Mouse (Mus musculus) CH12.LX (cell line): ENCODE measurements at regions not wholly inside any gene's neighbourhood (a gene's known extent, or its start where the extent isn't known, plus 50 kb on each side); places are given as distances from the start of the nearest gene placed in this dataset.

Experiments used
- CHD1 ChIP-seq: IDR thresholded peaks from 2 replicates; pipeline ENCODE4 v1.6.1; 2012; ENCODE audit warnings: low read depth, low read length, improper control_type of control experiment, inconsistent platforms
- CHD2 ChIP-seq: IDR thresholded peaks from 2 replicates; pipeline ENCODE4 v1.6.1; 2011; ENCODE audit warnings: low read length, improper control_type of control experiment
- CTCF ChIP-seq, 2 experiments: IDR thresholded peaks in 1 of 2; conservative IDR thresholded peaks in 1 of 2; 2 replicates each; pipeline ENCODE4 v1.5.1; 2011 to 2012; ENCODE audit warnings: low read depth in 2 of 2, low read length in 2 of 2, improper control_type of control experiment in 1 of 2, inconsistent platforms in 1 of 2, mild to moderate bottlenecking in 1 of 2, moderate library complexity in 1 of 2
- E2F4 ChIP-seq: IDR thresholded peaks from 2 replicates; pipeline ENCODE4 v1.6.1; 2011; ENCODE audit warnings: low read depth, low read length, improper control_type of control experiment; ENCODE audit not compliant: insufficient replicate concordance
- ELF1 ChIP-seq: IDR thresholded peaks from 2 replicates; pipeline ENCODE4 v1.6.1; 2014; ENCODE audit warnings: low read depth, mild to moderate bottlenecking, inconsistent platforms, low read length, improper control_type of control experiment
- ETS1 ChIP-seq: conservative IDR thresholded peaks from 2 replicates; pipeline ENCODE4 v1.6.1; 2012; ENCODE audit warnings: low read depth, mild to moderate bottlenecking, inconsistent platforms, low read length, improper control_type of control experiment, moderate library complexity
- HCFC1 ChIP-seq: IDR thresholded peaks from 2 replicates; pipeline ENCODE4 v1.6.1; 2012; ENCODE audit warnings: low read depth, mild to moderate bottlenecking, inconsistent platforms, low read length, improper control_type of control experiment
- MAFK ChIP-seq: IDR thresholded peaks from 2 replicates; pipeline ENCODE4 v1.6.1; 2011; ENCODE audit warnings: low read length, improper control_type of control experiment; ENCODE audit not compliant: insufficient replicate concordance
- MAX ChIP-seq: IDR thresholded peaks from 2 replicates; pipeline ENCODE4 v1.6.1; 2011; ENCODE audit warnings: low read length, improper control_type of control experiment
- MEF2A ChIP-seq: IDR thresholded peaks from 2 replicates; pipeline ENCODE4 v1.6.1; 2014; ENCODE audit warnings: low read depth, mild to moderate bottlenecking, inconsistent platforms, low read length, improper control_type of control experiment, borderline replicate concordance
- MYC ChIP-seq: IDR thresholded peaks from 2 replicates; pipeline ENCODE4 v1.6.1; 2011; ENCODE audit warnings: low read depth, mild to moderate bottlenecking, improper control_type of control experiment, low read length
- USF1 ChIP-seq: IDR thresholded peaks from 2 replicates; pipeline ENCODE4 v1.6.1; 2014; ENCODE audit warnings: low read depth, mild to moderate bottlenecking, inconsistent platforms, low read length, improper control_type of control experiment

DNA sequence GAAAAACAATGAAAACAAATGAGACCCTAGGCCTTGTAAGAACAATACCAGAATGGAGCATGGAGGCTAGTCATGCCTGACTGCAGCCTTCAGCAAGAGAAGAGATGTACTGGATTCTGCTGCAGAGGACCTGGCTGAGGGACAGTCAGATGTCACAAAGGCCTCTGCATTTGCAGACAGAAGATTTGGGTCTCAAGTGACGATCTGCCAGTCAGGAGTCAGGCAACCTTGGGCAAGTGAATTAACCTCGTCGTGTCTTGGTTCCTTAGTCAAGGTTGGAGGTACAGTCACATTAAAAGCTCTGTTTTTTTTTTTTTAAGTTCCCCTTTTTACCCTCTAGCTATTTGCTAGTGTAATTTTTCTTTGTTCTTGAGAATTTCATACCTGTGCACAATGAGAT lies 276.6 kb downstream of the Eipr1 start:
- TF ChIP-seq MAX (no peak), ELF1 (no peak), MAFK (no peak), USF1 (no peak), CTCF (conservative IDR thresholded peaks at IDR 0.05 in 1 of 2, IDR thresholded peaks at IDR 0.05 in 1 of 2; ENCODE audit: low read depth in 2 of 2, low read length in 2 of 2) (no peak), MYC (no peak), ETS1 (no peak), CHD2 (no peak), E2F4 (no peak), HCFC1 (no peak), CHD1 (no peak), MEF2A (no peak)
